Mouse (Mus musculus) stomach, postnatal 0 days (tissue): ENCODE results near the gene Dlg2. TPM values are rescaled to one million over a fixed set of nuclear protein-coding genes. Genes with fewer than 3 reads are reported as not detected.

Experiments used
- ATAC-seq: fragments of 200-750 bp; cut with Nextera tagmentation; 2 replicates; pipeline ENCODE4 v1.8.0; 2017; ENCODE audit not compliant: low FRiP score, low TSS enrichment
- DNase-seq: peaks from one replicate; pipeline ENCODE4 v3.0.0-alpha.2; 2016; ENCODE audit warnings: low spot score
- H3K27ac ChIP-seq: fragments of 300-500 bp; sonication (generic); replicated peaks from 2 replicates; pipeline ENCODE4 v1.5.1; 2014; ENCODE audit warnings: mild to moderate bottlenecking, control low read depth
- H3K27me3 ChIP-seq: fragments of 300-500 bp; sonication (generic); 2 replicates; pipeline ENCODE4 v1.6.1; 2014; ENCODE audit warnings: low read length; ENCODE audit not compliant: control insufficient read depth, insufficient read depth
- H3K36me3 ChIP-seq: fragments of 300-500 bp; sonication (generic); 2 replicates; pipeline ENCODE4 v1.6.1; 2014; ENCODE audit warnings: low read length, mixed read lengths; ENCODE audit not compliant: control insufficient read depth, insufficient read depth
- H3K4me1 ChIP-seq: fragments of 300-500 bp; sonication (generic); replicated peaks from 2 replicates; pipeline ENCODE4 v1.6.1; 2014; ENCODE audit warnings: antibody characterized with exemption; ENCODE audit not compliant: control insufficient read depth, insufficient read depth
- H3K4me2 ChIP-seq: fragments of 300-500 bp; sonication (generic); replicated peaks from 2 replicates; pipeline ENCODE4 v1.6.1; 2014; ENCODE audit warnings: low read depth, mild to moderate bottlenecking, control low read depth, moderate library complexity
- H3K4me3 ChIP-seq: fragments of 300-500 bp; sonication (generic); 2 replicates; pipeline ENCODE4 v1.5.1; 2014; ENCODE audit warnings: low read depth, low read length, control low read depth
- H3K9ac ChIP-seq: fragments of 300-500 bp; sonication (generic); 2 replicates; pipeline ENCODE4 v1.6.1; 2014; ENCODE audit warnings: mild to moderate bottlenecking, low read length, control low read depth, mixed read lengths
- H3K9me3 ChIP-seq: fragments of 300-500 bp; sonication (generic); 2 replicates; pipeline ENCODE4 v1.6.1; 2016; ENCODE audit warnings: low read length; ENCODE audit not compliant: control insufficient read depth
- CTCF ChIP-seq: IDR thresholded peaks from 2 replicates; pipeline ENCODE4 v1.5.1; 2016; ENCODE audit warnings: antibody characterized with exemption, low read depth, mild to moderate bottlenecking, moderate library complexity
- EP300 ChIP-seq: optimal IDR thresholded peaks from 2 replicates; pipeline ENCODE3; 2016; ENCODE audit warnings: antibody characterized with exemption
- WGBS: fragments of 180-500 bp; shearing (Covaris S2); extraction: QIAGEN DNeasy Blood & Tissue Kit; methylation state at CpG from one replicate; pipeline ENCODE4 v1.1.7; 2014; 5-methylcytosine and 5-hydroxymethylcytosine counted together
- polyA plus RNA-seq: library from polyadenylated mRNA; unstranded; fragments of >200 nt; fragmentation: Nextera tagmentation; extraction: Ambion mirVana; gene quantifications from 2 replicates; pipeline ENCODE4 v1.2.1, GENCODE M21; 2015

Dlg2 gene
- polyA plus RNA-seq, 1 experiment from 2014 or later = 12.8 TPM

GRCm38 (mm10) chr7:92323710-92324109 is 1847.2 kb downstream of the Dlg2 start:
- no peak overlapping the region for H3K9ac ChIP-seq
- no peak overlapping the region for H3K4me3 ChIP-seq
- H3K36me3 ChIP-seq = no peaks in the 10 kb centered on the region
- no peak for DNase-seq
- no peaks in the 10 kb centered on the region for H3K4me1 ChIP-seq
- H3K9me3 ChIP-seq = no peaks in the 10 kb centered on the region
- H3K27me3 ChIP-seq = no peaks in the 10 kb centered on the region
- H3K27ac ChIP-seq = no peak overlapping the region
- WGBS = 53% methylated on average over 4 of the region's 4 CpGs
- TF ChIP-seq EP300 (no peak), CTCF (peak; percentile 77)
- no peak for ATAC-seq
- H3K4me2 ChIP-seq = no peak overlapping the region

- Histone ChIP-seq H3K4me3 (no peak overlapping the region), H3K4me1 (no peaks in the 10 kb centered on the region), H3K27me3 (no peaks in the 10 kb centered on the region), H3K27ac (no peak overlapping the region), H3K9ac (no peak overlapping the region), H3K9me3 (no peaks in the 10 kb centered on the region), H3K36me3 (no peaks in the 10 kb centered on the region), H3K4me2 (no peak overlapping the region)
- no peak for ATAC-seq
- no peak for DNase-seq
- no peak for TF ChIP-seq EP300
- TF ChIP-seq CTCF = no peak
- 42% methylated on average over 2 of the region's 2 CpGs for WGBS
These were observed 1850.9 kb downstream of the Dlg2 start for GRCm38 (mm10) chr7:92327343-92327896.

GRCm38 (mm10) chr7:92333220-92333898 is 1856.9 kb downstream of the Dlg2 start:
- Histone ChIP-seq H3K4me2 (no peak overlapping the region), H3K36me3 (no peaks in the 10 kb centered on the region), H3K9me3 (no peaks in the 10 kb centered on the region), H3K9ac (no peak overlapping the region), H3K27ac (no peak overlapping the region), H3K4me1 (no peaks in the 10 kb centered on the region), H3K27me3 (no peaks in the 10 kb centered on the region), H3K4me3 (no peak overlapping the region)
- TF ChIP-seq EP300 (no peak), CTCF (no peak)
- ATAC-seq (no peak), DNase-seq (no peak)
- WGBS = 65% methylated on average over 5 of the region's 5 CpGs

- Histone ChIP-seq H3K27ac (no peak overlapping the region), H3K4me2 (no peak overlapping the region), H3K4me1 (no peaks in the 10 kb centered on the region), H3K9ac (no peak overlapping the region), H3K27me3 (no peaks in the 10 kb centered on the region), H3K36me3 (no peaks in the 10 kb centered on the region), H3K4me3 (no peak overlapping the region), H3K9me3 (no peaks in the 10 kb centered on the region)
- WGBS = 54% methylated on average over 3 of the region's 3 CpGs
- DNase-seq = no peak
- TF ChIP-seq EP300 (no peak), CTCF (no peak)
- ATAC-seq = no peak
These were observed 1880.1 kb downstream of the Dlg2 start for GRCm38 (mm10) chr7:92356542-92356941.

DNA sequence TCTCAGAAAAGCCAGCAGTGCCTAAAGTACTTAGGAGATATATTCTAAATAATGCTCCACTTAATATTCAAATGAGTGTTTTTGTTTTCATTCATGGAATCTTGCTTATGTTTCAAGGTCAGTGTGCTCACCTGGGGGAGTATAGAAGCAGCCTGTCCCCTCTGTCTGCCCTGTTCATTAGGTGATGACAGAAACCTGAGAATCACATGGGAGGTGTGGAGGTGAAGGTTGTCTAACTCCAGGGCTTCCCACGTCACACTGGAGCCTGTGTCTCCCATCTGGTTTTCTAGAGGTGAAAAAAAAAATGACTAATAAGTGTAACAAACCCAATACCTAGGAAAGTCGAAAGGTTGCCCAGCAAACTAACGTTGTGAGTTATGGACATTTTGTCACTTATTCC is 1886.9 kb downstream of the Dlg2 start:
- Histone ChIP-seq H3K9ac (no peak overlapping the region), H3K4me1 (no peaks in the 10 kb centered on the region), H3K9me3 (no peaks in the 10 kb centered on the region), H3K36me3 (no peaks in the 10 kb centered on the region), H3K4me3 (no peak overlapping the region), H3K4me2 (no peak overlapping the region), H3K27me3 (no peaks in the 10 kb centered on the region), H3K27ac (no peak overlapping the region)
- WGBS = 78% methylated on average over 3 of the region's 3 CpGs
- ATAC-seq (no peak), DNase-seq (no peak)
- TF ChIP-seq CTCF (no peak), EP300 (no peak)

GRCm38 (mm10) chr7:92363800-92364199 is 1887.3 kb downstream of the Dlg2 start:
- DNase-seq (no peak), ATAC-seq (no peak)
- 82% methylated on average over 4 of the region's 4 CpGs for WGBS
- Histone ChIP-seq H3K27ac (no peak overlapping the region), H3K36me3 (no peaks in the 10 kb centered on the region), H3K27me3 (no peaks in the 10 kb centered on the region), H3K4me3 (no peak overlapping the region), H3K9ac (no peak overlapping the region), H3K4me1 (no peaks in the 10 kb centered on the region), H3K4me2 (no peak overlapping the region), H3K9me3 (no peaks in the 10 kb centered on the region)
- no peak for TF ChIP-seq CTCF
- TF ChIP-seq EP300 = no peak
